Mouse (Mus musculus) lung, adult 2 months (tissue): Measurements from ENCODE around the gene Pdzrn3.

ENCODE experiments used
- CTCF ChIP-seq: fragments of 200-500 bp; IDR thresholded peaks from 2 replicates; pipeline ENCODE4 v1.5.1; 2011; ENCODE audit warnings: mild to moderate bottlenecking, low read length, control low read depth; ENCODE audit not compliant: insufficient read depth
- POLR2A ChIP-seq: fragments of 200-500 bp; IDR thresholded peaks from 2 replicates; pipeline ENCODE4 v1.6.1; 2011; ENCODE audit warnings: low read depth, mild to moderate bottlenecking, control low read depth, low read length, borderline replicate concordance; ENCODE audit errors: extremely low read depth

- TF ChIP-seq CTCF (no peak), POLR2A (no peak)
These were observed 87.5 kb downstream of the Pdzrn3 start for GRCm38 (mm10) chr6:101290160-101290559.
